17 mouse cellular contexts compared by ENCODE assay signal in genomic region chr11:87043052-87043451, GRCm38 (mm10). TPM values are rescaled to one million over a fixed set of nuclear protein-coding genes. Genes with fewer than 3 reads are reported as not detected.
"Had no signal": no experiment of that assay in that cellular context is flagged by ENCODE, and none has a peak within 500 bp of the region (broad histone marks: within the 10 kb centered on the region; RNA-seq: fewer than 3 reads in every experiment).

No protein-coding gene starts in this region.

- H3K4me3 ChIP-seq: neural tube, embryonic 13.5 days; neural tube, embryonic 15.5 days; stomach, embryonic 15.5 days had no signal

- H3K4me1 ChIP-seq: neural tube, embryonic 13.5 days; neural tube, embryonic 15.5 days; stomach, embryonic 15.5 days had no signal

- H3K9ac ChIP-seq: neural tube, embryonic 13.5 days; neural tube, embryonic 15.5 days; stomach, embryonic 15.5 days had no signal

- DNase-seq: retina, postnatal 1 day; right cerebral cortex, adult 18-20 months; right cerebral cortex, postnatal 14 days; right cerebral cortex, postnatal 25 days; right cerebral cortex, postnatal 4 days; spleen, adult 18-20 months; thymus, adult 18-20 months; thymus, adult 2 months; thymus, postnatal 14 days; thymus, postnatal 25 days; thymus, postnatal 36 days; thymus, postnatal 4 days had no signal

- H3K36me3 ChIP-seq: stomach, embryonic 15.5 days had no signal

- H3K27ac ChIP-seq: neural tube, embryonic 13.5 days; neural tube, embryonic 15.5 days; stomach, embryonic 15.5 days; stomach, postnatal 0 days had no signal

- H3K27me3 ChIP-seq: neural tube, embryonic 13.5 days; neural tube, embryonic 15.5 days; stomach, embryonic 15.5 days had no signal

- H3K9me3 ChIP-seq: neural tube, embryonic 13.5 days; neural tube, embryonic 15.5 days; stomach, embryonic 15.5 days had no signal

RNA-seq across cellular contexts. Expression of gene Gdpd1, which starts 30.8 kb away (rescaled TPM):
- total RNA-seq: neutrophil, adult 5-6 weeks had no signal
